Mouse (Mus musculus) naive thymus-derived CD4-positive, alpha-beta T cell, adult 2 months (primary cell): Measurements from ENCODE around the gene Hsp90aa1.
"Not testable (repeated sequence)": the region's sequence is repeated elsewhere in the genome, so short reads cannot be mapped to it uniquely, and the experiment has no call there.

Experiments
- DNase-seq: peaks from one replicate; pipeline ENCODE4 v3.0.0-alpha.2; 2011; ENCODE audit warnings: low read depth

Hsp90aa1 gene

DNA sequence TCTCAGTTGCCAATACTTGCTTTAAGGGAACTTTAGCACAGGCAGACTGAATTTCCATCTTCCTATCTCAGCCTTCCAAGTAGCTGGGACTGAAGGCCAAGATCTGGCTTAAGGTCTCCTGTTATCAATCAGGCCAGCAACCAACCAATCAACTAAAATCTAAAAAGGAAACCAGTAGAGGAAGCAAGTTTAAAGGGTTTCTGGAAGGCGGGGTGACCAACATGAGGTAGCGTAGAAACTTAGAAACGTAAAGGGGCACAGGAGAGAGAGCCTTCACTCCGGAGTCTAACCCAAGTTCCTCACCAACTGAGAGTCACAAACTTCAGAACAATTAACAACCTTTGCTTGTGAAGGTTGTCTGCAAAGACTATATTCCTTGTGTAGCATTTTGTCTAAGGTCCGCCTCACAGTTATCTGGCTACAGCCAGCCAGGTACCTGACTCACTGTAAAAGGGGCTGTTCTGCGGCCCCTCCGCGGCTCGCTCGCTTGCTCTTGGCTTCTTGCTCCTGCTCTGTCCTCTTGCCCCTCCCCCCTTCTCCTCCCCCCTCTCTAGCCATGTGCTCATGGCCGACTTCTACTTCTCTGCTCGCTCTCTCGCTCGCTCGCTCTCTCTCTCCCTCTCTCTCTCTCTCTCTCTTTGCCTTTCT lies 3.9 kb downstream of the Hsp90aa1 start:
- peak; percentile 37 for DNase-seq

DNA sequence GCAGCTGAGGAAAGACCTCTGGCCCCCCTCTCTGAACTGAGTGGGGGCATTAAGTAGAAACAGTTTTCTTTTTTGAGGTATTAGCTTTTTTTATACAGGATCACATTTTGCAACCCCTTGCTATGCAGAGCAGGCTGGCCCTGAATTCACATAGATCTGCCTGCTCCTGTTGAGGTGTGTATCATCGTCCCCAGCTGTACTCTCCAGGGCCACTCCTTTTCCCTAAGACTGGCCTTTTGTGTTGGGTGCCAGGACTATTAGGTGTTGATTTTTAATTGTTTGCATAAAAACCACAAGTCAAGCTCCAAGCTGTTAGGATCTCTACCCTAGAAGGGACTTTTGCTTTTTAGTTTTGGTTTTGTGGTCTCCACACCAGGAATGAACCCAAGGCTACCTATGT lies 4.4 kb downstream of the Hsp90aa1 start:
- peak; percentile 26 for DNase-seq

DNA sequence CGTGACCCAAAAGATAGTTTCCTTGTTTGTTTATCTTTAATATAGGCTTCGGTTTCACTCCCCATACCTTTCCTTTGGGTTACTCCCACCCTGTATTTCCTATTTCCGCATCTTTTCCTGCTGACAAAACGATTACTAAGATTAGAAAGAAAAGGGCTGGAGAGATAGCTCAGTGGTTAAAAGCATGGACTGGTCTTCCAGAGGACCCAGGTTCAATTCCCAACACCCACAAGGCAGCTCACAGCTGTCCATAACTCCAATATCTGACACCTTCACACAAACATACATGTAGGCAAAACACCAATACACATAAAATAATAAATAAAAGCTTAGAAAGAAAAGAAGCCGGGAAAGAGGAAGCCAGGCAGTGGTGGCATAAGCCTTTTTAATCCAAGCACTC lies 5.1 kb downstream of the Hsp90aa1 start:
- no peak for DNase-seq

DNA sequence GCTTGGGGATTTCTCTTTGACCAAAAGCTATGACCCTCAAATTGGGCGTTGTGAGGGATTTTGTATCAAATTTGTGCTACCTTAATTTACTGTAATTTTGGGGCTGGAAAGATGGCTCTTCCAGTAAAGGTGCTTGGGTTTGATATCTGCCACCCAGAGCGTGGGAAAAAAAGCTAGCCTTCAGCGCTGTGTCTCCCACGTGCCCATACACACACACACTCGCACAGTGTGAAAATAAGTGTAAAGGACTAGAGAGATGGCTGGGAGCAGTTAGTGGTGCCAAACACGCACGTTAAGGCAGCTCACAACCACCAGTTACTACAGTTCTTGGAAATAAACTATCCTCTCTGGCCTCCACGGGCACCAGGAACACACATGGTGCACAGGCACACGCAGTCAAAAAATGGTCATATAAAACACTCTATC lies 5.5 kb downstream of the Hsp90aa1 start:
- DNase-seq = no peak

DNA sequence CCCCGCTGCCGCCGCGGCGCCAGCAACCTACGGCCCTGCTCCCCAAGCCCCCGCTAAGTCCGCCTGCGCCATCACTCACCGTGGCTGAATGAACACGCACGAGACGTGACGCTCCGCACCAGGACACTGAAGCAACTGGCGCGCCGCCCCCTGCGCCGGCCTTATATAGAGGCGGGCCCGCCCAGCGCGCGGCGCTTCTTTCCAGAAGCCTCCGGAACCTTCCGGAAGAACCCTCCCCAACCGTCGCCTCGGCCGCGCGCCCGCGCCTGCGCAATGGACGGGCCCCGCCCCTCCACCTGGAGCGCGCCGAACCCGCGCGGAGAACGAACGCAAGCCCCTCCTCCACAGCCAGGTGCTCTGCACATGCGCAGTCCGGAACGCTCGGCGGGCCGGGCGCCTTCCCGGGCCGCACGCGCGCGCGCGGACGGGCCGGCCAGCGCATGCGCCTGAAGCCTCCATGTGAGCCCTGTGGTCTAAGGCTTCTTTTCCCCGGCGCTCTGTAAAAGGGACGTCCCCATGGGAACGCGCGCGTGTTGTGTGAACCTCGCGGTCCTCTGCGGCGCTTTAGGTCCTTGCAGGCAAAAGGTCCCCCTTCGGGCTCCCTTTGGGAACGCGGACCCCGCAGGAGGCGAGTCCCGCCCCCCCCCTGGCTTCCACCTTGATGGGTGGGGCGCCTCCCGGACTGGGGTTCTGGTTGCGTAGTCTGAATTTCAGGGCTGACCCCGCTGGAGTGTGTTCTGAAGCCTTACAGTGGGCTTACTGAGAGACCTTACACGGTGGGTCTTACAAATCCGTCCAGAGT lies 6.2 kb downstream of the Hsp90aa1 start:
- DNase-seq = peak; percentile 99

DNA sequence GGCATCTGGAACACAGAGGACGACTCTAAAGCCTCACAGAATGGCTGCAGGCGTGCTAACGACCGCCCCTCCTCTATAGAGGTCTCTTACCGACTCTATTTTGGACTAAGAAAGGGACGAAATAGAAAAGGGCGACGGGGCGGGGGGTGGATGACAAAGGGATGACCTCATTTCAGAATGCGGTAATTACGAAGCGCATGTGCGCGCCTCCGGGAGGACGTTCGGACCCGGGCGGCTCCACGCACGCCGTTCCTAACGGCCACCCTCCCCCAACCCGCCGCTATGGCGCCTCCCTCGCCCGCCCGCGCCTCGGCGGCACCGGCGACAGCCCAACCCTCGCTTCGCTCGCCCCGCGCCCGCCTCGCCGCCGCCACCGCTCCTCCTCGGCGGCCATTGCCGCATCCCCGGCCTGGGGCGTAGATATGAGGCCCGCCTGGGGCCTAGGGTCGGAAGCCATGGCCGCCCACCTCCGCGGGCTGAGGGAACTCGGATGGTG lies 6.8 kb downstream of the Hsp90aa1 start:
- DNase-seq = no peak

DNA sequence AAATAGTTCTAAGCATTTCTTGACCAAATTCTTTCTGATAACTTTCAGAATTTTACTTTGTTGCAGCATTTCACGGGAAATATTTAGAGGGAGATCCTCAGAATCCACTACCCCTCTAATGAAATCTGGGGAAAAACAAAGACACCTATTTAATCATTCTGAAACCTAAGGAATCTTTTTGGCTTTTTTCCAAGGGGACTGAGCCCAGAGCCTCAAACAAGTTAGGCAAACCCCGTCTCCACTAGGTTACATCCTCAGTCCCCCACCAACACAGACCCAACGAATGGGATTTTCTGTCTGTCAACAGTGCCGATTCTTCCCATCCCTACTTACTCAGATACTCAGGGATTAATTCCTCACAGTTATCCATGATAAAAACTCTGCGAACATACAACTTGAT lies 9.2 kb downstream of the Hsp90aa1 start:
- DNase-seq = not testable (repeated sequence)

DNA sequence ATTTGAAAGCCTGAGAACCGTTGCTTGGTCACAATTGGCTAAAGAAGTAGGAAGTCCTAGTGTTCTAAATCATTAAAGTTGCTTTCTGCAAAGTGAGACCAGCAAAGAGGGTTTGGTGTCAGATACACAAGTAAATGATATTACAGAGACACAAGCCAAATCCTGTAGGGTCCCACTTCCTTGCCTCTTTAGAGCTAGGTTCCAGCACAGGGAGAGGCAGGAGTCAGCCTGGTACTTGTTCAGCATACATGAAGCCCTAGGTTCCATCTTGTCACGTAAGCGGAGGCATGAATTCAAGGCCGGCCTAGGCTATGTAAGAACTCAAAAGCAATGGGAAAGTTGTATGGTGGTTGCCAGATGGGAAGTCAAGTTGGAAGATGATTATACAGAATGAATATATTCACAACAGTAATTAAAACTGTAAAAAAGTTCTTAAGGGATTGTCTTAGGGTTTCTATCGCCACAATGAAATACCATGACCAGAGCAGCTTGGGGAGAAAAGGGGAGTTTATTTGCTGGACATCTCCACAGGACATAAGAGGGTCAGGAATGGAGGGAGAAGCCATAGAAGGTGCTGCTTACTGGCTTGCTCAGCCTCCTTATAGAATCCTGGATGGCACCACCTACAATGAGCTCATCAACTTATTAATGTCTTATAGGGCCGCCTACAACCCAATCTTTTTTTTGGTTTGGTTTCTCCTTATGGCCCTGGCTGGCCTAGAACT lies 12.4 kb downstream of the Hsp90aa1 start:
- peak; percentile 48 for DNase-seq

DNA sequence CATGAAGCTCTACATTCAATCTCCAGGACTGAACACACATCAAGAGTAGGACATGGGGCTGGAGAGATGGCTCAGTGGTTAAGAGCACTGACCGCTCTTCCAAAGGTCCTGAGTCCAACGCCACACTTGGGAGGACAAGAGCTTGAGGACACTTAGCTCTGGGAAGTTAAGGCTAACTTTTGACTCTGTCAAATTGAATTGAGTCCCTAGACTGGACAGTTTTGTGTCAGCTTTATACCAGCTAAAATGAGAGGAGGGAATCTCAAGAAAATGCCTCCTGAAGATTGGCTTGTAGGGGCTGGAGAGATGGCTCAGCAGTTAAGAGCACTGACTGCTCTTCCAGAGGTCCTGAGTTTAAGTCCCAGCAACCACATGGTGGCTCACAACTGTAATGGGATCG lies 13.6 kb downstream of the Hsp90aa1 start:
- peak; percentile 34 for DNase-seq

DNA sequence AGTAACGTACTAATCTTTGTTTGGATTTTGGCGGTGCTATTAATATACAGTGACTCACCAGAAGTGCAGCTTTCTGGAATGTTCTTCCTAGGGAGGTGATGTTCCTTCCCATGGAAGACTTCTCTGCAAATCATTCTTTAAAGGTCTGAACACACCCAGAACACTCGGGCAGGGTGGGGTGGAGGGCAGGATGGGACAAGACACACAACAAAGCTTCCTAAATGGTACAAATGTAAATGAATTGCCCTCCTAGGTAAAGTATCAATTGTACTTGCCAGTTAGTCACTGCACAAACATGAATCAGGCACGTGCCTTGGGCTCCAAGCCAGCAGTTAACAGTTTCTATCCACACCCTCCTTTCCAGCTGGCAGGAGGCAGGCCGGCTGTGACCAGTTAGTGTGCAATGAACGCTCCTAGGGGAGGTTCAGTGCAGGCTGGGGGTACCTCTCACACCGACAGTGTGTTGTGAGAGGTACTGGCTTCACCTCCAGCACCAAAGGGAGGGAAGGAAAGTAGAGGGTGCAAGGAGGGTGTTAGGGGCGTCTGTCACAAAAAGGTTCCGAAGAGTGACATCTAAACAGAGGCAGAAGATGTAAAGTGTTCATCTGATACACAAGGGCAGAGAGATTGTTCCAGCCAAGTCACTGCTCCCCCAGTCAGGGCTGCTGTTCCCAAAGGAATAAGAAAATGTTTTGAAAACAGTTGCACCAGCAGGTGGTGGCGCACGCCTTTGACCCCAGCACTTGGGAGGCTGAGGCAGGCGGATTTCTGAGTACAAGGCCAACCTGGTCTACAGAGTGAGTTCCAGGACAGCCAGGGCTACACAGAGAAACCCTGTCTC lies 14.4 kb downstream of the Hsp90aa1 start:
- DNase-seq = no peak

DNA sequence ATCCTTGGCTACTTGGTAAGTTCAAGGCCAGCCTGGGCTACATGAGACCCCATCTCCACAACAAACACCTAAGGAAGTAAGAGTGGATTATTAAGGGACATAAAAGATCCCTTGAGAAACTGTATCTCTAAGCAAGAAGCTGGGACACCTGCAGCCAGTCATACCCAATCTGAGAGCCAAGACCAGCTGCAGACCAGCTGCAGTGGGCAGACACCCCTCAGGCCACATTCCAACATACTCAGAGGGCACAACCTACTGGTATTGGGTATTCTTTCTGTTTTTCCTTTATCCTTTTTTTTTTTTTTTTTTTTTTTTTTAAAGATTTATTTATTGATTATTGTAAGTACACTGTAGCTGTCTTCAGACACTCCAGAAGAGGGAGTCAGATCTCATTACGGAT lies 18.9 kb downstream of the Hsp90aa1 start:
- DNase-seq = no peak

DNA sequence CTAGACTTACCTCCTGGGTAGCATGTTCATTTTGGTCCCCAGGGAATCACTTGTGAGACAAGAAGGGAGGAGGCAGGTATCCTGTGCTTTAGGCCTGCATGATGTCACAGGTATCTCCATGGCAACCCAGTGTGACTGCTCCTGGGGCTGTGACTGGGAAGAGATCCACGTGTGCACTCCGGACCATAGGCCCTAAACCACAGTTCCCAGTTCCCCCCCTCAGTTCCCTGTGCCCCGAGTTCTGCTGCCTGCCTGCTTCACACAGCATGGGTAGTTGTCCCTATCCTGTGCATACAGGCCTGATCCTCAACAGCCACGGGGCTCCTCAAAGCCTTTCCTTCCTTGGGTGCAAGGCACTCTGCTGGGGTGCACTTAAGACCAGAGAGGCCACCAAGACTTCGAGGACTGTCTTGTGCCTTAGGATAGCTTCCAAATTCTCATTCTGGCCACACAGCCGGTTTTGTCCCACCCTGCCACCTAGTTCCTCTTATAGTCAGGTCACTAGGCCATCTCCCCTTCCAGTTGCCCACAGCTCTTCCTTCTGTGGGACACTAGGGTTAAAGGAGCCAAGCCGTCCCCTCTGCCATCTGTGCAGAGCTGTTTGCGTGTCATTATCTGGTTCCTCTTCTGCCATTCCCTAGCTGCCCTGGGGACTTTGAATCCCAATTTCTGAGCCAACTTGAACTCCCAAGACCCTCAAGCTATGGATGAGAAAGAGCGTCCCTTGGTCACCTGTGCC lies 19.8 kb downstream of the Hsp90aa1 start, which contains the start of gene 1700001K19Rik:
TSS of gene 1700001K19Rik (minus strand) at position 59 of the 739 bp plus-strand sequence.
- DNase-seq = no peak

DNA sequence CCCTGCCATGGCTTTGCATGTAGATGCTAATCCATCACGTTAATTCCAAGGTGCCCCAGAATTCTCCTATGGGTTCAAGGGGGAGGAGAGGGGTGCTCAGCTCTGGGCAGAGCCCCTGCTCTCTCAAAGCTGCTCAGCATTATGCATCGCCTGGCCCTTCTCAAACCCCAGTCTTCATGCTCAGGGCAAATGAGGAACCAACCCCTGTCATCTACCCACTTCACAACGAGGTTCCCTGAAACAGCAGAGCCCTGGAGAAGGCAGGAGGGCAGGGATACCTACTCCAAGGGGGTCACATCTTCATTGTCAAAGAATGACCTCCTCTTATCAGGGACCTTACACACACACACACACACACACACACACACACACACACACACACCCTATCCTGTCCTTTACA lies 20.6 kb downstream of the Hsp90aa1 start:
- DNase-seq = no peak

DNA sequence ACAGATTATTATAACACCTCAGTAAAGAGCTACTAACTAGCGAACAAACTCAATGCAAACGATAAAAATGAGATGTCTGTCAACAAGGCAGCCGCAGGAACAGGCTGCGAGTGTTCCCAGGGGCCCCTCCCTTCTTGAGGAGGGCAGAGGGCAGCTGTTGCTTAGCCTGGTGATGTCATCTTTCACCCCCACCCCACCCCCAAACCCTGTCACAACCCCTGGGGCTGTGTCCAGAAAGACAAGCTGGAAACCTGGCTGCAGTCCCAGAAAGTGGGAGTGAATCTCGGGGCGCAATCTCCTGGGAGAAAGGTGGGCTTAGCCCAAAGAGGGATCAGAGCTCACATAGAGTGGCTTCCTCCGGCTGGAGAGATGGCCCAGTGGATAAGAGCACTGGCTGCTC lies 21.3 kb downstream of the Hsp90aa1 start:
- DNase-seq = no peak

DNA sequence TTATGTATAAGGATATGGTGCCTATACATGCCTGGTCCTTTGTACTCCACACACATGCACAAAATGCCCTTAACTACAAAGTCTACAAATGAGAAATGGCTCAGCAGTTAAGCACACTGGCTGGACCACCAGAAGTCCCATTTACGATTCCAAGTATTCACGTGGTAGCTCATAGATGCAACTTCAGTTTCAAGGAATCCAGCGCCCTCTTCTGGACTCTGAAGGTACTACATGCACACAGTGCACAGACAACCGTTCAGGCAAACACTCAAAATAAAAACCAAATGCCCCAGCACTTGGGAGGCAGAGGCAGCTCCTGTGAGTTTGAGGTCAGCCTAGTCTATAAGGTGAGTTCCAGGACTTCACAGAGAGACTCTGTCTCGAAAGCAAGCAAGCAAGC lies 28.3 kb downstream of the Hsp90aa1 start:
- DNase-seq = peak; percentile 51

DNA sequence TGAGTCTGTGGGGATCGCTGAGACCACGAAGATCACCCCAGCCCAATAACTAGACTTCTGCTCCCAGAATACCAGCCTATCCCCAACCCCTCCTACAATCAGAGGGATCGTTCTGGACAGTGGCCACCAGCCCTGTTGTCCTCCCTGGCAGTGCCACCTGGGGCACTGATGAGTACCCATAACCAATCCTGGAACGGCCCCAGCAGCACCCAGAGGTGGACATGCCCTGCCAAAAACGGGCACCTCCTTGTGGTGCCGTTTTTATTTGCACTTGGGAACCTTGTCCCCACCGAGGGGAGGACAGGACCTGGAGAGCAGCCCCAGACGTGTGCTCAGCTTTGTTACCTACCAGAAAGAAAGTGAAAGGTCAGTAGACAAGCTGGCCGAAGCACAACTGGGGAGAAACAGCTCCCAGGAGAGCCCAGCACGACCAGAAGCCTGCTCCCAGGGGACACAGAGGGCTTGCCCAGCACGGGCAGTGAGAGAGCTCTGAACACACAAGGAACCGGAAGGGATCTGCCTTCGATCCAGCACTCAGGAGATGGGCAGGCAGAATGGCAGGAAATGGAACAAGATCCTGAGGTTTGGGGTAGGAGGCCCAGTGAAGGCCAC lies 35.0 kb downstream of the Hsp90aa1 start:
- no peak for DNase-seq

DNA sequence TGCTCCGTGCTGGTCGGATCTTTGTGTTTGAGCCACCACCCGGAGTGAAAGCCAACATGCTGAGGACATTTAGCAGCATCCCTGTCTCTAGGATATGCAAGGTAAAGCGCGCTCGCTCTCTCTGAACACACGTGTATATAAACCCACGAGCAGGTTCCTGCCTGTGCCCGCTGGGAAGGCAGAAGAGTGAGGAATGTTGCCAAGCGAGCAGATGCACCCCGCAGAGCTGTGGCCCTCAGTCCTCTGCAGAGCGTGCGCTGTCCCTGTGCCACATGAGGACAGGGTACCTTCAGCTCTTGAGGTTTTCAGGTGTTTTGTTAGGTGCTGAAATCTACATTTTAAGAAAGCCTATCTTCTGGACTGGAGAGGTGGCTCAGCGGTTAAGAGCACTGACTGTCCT lies 40.8 kb downstream of the Hsp90aa1 start:
- no peak for DNase-seq

DNA sequence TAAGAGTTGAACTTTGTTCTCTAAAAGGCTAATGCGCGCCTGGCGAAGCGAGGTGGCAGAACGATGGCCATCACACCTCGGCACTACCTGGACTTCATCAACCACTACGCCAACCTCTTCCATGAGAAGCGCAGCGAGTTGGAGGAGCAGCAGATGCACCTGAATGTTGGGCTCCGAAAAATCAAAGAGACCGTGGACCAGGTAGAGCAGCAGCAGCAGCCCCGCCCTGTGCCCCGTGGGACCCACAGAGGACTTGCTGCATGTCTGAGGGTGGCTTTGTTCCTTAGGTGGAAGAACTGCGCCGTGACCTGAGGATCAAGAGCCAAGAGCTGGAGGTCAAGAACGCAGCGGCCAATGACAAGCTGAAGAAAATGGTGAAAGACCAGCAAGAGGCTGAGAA lies 51.1 kb downstream of the Hsp90aa1 start:
- no peak for DNase-seq

DNA sequence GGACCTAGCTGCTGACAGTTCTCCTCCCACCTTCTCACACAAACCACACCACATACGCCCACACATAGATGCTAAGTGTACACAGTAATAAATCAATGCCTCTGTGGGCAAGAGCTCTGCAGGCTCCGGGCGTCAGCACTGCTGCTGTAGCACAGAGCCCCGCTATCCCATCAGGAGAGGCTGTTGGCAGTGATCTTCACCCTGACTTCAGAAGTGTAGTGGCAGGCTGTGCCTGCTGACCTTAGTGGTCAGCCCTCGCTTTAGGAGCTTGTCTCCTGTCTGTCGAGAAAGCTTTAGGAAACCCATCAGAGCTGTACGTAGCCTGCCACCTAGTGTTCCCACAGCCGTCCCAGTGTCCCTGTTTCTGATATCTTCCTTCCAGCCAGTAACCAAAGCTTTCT lies 52.3 kb downstream of the Hsp90aa1 start:
- DNase-seq = no peak
